Mouse (Mus musculus) gastrocnemius, adult 2 months (tissue): ENCODE measurements around the gene Tcf3. TPM values are rescaled to one million over a fixed set of nuclear protein-coding genes. Genes with fewer than 3 reads are reported as not detected.

ENCODE experiments used
- DNase-seq: peaks from one replicate; pipeline ENCODE4 v3.0.0; 2022
- H3K27ac ChIP-seq: fragments of 200-600 bp; 2 replicates; pipeline ENCODE4 v1.8.1; 2022; ENCODE audit warnings: mild to moderate bottlenecking
- H3K4me3 ChIP-seq: fragments of 200-600 bp; 2 replicates; pipeline ENCODE4 v1.8.1; 2022; ENCODE audit warnings: mild to moderate bottlenecking, moderate library complexity
- CTCF ChIP-seq: fragments of 200-600 bp; IDR thresholded peaks from 2 replicates; pipeline ENCODE4 v1.8.1; 2022; ENCODE audit warnings: antibody characterized with exemption, mild to moderate bottlenecking, moderate library complexity
- intact Hi-C: fragments of 180-260 bp; cut with DNase I; formaldehyde crosslinking; loops from one replicate; pipeline ENCODE4 v1.15.1; 2025
- total RNA-seq, 2 experiments: library from RNA; stranded (reverse); gene quantifications; 2 replicates each; pipeline ENCODE4 v1.2.3; 2021

The Tcf3 gene
- total RNA-seq, 2 experiments from 2014 or later: 11.1 to 12.0 TPM

GRCm38 (mm10) chr10:80434233-80434592 is 766 bp upstream of the Tcf3 start:
- intact Hi-C loops: loop anchor here (10.0 kb wide), 1 partner anchor 831 kb away; the partner anchor contains the start of genes Apba3 and Mrpl54
- TF ChIP-seq CTCF: 0 out of 2 replicates have a peak, but pooled peaks have one; percentile 2
- DNase-seq: no peak
- Histone ChIP-seq H3K27ac (peak overlapping the region; percentile 71), H3K4me3 (peak overlapping the region; percentile 86)

- intact Hi-C loops: loop anchor here (2.0 to 10.0 kb wide), 2 partner anchors 26 to 832 kb away; partner anchors contain the start of genes Apba3, Mrpl54 and Uqcr11
- no peak for TF ChIP-seq CTCF
- H3K27ac ChIP-seq: peak overlapping the region; percentile 100
- DNase-seq: no peak
- H3K4me3 ChIP-seq: peak overlapping the region; percentile 86
Measured at GRCm38 (mm10) chr10:80432936-80433512, 423 bp downstream of the Tcf3 start.

DNA sequence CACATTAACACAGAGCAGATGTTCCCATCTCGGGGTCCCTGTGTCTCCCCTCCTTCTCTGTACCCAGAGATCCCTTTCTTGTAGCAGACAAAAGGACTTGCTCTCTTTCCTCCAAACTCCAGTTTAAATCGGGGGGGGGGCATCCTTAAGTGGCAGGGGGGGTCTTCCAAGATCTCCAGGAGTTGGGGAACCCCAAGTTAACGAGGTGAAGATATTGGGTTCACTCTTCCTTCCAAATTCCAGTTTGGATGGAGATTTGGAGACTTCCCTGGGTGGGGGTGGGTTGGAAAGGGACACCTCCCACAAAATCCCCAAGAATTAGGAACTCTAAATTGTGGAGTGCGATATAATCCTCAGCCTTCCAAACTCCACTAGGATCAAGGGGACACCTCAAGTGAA is 1.1 kb downstream of the Tcf3 start:
- no peak for DNase-seq
- TF ChIP-seq CTCF: no peak
- H3K4me3 ChIP-seq: peak overlapping the region; percentile 86
- intact Hi-C loops: loop anchor here (2.0 to 10.0 kb wide), 2 partner anchors 26 to 832 kb away; partner anchors contain the start of genes Apba3, Mrpl54 and Uqcr11
- H3K27ac ChIP-seq: peak overlapping the region; percentile 100

GRCm38 (mm10) chr10:80431570-80432386 is 1.7 kb downstream of the Tcf3 start:
- DNase-seq: no peak
- no peak for TF ChIP-seq CTCF
- intact Hi-C loops: loop anchor here (2.0 to 10.0 kb wide), 2 partner anchors 25 to 833 kb away; partner anchors contain the start of genes Apba3, Mrpl54 and Uqcr11
- Histone ChIP-seq H3K27ac (peak overlapping the region; percentile 100), H3K4me3 (peak overlapping the region; percentile 86)

- DNase-seq: no peak
- intact Hi-C loops: loop anchor here (10.0 kb wide), 1 partner anchor 834 kb away; the partner anchor contains the start of genes Apba3 and Mrpl54
- H3K4me3 ChIP-seq: no peak overlapping the region
- no peak for TF ChIP-seq CTCF
- peak overlapping the region; percentile 100 for H3K27ac ChIP-seq
Measured at GRCm38 (mm10) chr10:80430375-80430980, 3.0 kb downstream of the Tcf3 start.

DNA sequence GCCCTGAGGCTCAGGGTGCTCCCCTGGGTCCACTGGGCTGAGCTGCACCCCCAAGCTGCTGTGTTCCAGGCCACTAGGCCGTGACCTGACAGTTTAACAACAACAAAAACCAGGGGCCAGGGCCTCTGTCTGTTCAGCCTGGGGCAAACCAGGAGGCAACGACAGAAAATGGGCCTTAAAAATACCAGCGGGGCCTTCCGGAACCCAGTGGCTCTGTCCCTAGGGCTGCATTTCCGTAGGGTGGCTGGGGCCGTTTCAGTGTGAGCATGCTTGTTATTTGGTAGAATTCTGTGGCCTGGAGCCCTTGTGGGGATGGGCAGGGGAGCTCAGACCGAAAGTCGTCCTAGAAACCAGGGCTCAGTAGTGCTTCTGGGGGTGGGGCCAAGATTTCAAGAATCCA is 3.6 kb downstream of the Tcf3 start:
- no peak for TF ChIP-seq CTCF
- Histone ChIP-seq H3K27ac (no peak overlapping the region), H3K4me3 (no peak overlapping the region)
- intact Hi-C loops: loop anchor here (10.0 kb wide), 1 partner anchor 835 kb away; the partner anchor contains the start of genes Apba3 and Mrpl54
- no peak for DNase-seq

DNA sequence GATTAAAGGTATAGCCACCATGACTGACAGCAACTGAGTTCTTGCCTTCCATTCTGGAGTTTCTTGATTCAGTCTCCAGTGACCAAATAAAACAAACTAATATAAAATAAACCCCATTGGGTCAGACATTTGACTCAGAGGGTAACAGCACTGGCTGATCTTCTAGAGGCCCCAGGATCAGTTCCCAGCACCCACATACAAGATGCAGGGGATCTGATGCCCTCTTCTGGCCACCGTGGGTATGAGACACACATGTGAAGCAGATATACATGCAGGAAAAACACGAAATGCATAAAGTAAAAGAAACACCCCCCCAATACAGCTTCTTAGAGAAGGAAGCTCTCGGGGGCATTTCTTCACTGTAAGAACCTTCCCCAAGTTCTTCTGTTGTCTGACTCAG is 8.4 kb downstream of the Tcf3 start:
- DNase-seq: no peak
- intact Hi-C loops: no loop called here
- TF ChIP-seq CTCF: no peak
- H3K4me3 ChIP-seq: no peak overlapping the region
- no peak overlapping the region for H3K27ac ChIP-seq

GRCm38 (mm10) chr10:80423562-80423961 is 9.9 kb downstream of the Tcf3 start:
- TF ChIP-seq CTCF: no peak
- Histone ChIP-seq H3K4me3 (no peak overlapping the region), H3K27ac (no peak overlapping the region)
- no peak for DNase-seq
- intact Hi-C loops: no loop called here

DNA sequence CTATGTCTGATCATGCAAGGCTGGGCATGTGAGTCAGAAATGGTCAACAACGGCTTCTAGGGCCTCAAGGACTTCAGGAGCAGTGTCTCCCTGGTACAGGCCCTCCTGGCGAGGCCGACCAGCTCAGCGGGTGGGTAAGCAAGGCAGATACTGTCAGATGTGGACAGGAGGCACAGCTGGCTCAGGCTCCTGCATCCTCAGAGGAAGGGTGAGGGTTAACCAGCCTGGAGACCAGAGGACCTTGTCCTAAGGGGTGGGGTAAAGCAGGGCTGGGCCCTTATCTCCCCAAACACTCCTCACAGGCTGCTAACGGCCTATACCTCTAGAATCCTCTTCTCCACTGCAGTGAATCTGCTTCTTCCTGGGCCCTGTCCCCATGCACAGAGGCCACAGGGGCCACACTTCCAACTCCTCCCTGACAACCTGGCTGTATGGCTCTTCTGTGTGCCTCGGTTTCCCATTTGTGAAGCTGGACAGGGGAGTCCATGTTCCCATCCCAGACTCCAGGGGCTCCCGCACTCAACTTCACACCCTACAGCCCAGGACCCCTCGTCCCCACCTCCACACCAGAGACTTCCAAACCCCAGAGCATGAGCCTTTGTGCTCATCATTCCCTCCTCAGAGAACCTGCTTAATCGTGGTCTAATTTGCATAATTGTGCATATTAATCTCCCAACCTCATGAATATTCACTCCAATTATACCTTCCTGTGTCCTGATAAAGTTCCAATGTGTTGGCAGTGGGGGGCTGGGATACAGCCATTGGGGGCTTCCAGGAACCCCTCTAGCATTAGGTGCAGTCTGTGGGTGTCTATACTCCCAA is 11.6 kb downstream of the Tcf3 start:
- intact Hi-C loops: no loop called here

GRCm38 (mm10) chr10:80421208-80421607 is 12.2 kb downstream of the Tcf3 start:
- no peak overlapping the region for H3K4me3 ChIP-seq
- TF ChIP-seq CTCF: no peak
- DNase-seq: no peak
- intact Hi-C loops: no loop called here
- peak overlapping the region; percentile 63 for H3K27ac ChIP-seq

More for the DNA sequence above, 11.6 kb downstream of the Tcf3 start:
- Histone ChIP-seq H3K4me3 (no peak overlapping the region), H3K27ac (peak overlapping the region; percentile 63)
- TF ChIP-seq CTCF: no peak
- no peak for DNase-seq

GRCm38 (mm10) chr10:80420729-80421128 is 12.7 kb downstream of the Tcf3 start:
- H3K4me3 ChIP-seq: no peak overlapping the region
- no peak for TF ChIP-seq CTCF
- DNase-seq: peak; percentile 55
- intact Hi-C loops: no loop called here
- H3K27ac ChIP-seq: peak overlapping the region; percentile 63

DNA sequence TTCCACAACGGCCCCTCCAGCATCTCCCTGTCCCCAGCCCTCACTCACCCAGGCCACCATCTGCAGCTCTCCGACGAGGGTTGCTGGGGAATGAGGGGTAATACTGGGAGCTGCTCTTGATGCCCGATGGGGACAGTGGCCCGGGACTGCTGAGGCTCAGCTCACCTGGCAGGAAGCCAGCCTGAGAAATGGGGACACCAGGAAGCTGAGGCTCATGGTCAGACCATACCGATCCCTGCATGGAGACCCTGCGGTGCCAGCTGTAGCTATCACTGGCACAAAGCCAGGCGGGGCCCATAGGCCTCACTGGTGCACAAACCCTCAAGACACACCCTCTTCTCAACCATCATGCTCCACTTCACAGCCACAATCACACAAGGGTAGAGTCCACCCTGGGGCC is 14.0 kb downstream of the Tcf3 start:
- no peak for DNase-seq
- intact Hi-C loops: no loop called here

More for the DNA sequence above, 14.0 kb downstream of the Tcf3 start:
- Histone ChIP-seq H3K4me3 (no peak overlapping the region), H3K27ac (no peak overlapping the region; the same call in 1 of the 2 replicates)
- TF ChIP-seq CTCF: no peak
